Mouse (Mus musculus) kidney, adult 2 months (tissue): ENCODE results near the gene Slc13a3.

Experiments
- CTCF ChIP-seq: fragments of 200-500 bp; conservative IDR thresholded peaks from 2 replicates; pipeline ENCODE4 v1.5.1; 2011; ENCODE audit warnings: low read depth, mild to moderate bottlenecking, control low read depth, low read length, moderate library complexity, mixed read lengths; ENCODE audit not compliant: insufficient read depth, insufficient read length
- POLR2A ChIP-seq: fragments of 200-500 bp; IDR thresholded peaks from one replicate; pipeline ENCODE4 v1.6.1; 2011; ENCODE audit warnings: low read depth, low read length, control low read depth

DNA sequence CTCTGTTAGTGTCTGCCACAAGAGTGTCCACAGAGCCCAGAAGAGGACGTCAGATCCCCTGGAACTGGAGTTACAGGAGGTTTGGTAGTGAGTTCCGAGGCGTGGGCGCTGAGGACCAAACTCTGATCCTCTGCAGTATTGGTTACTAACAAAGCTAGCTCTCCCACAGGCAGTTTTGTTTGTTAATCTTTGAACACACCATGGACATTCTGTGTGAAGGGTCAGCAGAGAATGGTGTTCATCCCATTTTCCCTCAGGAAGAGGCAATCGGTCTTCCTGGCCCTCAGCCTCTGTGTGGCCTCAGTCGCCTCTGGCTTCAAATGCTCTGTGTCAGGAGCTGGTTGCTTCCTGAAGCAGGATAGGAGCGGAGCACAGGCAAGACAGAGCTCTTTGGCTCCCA is 2.4 kb upstream of the Slc13a3 start:
- TF ChIP-seq CTCF (no peak), POLR2A (no peak)
